Mouse (Mus musculus) forebrain, embryonic 15.5 days (tissue): ENCODE measurements around the gene Smap1. TPM values are rescaled to one million over a fixed set of nuclear protein-coding genes. Genes with fewer than 3 reads are reported as not detected.
"Not testable (repeated sequence)": the region's sequence is repeated elsewhere in the genome, so short reads cannot be mapped to it uniquely, and the experiment has no call there.

Experiments used
- ATAC-seq: fragments of 200-750 bp; cut with Nextera tagmentation; replicated peaks from 2 replicates; pipeline ENCODE4 v1.8.0; 2017; ENCODE audit warnings: mild to moderate bottlenecking, moderate TSS enrichment, moderate library complexity
- H3K27ac ChIP-seq: fragments of 300-500 bp; sonication (generic); replicated peaks from 2 replicates; pipeline ENCODE4 v1.5.1; 2015; ENCODE audit warnings: mild to moderate bottlenecking, inconsistent platforms
- H3K27me3 ChIP-seq: fragments of 300-500 bp; sonication (generic); 2 replicates; pipeline ENCODE4 v1.6.1; 2015; ENCODE audit warnings: inconsistent platforms
- H3K36me3 ChIP-seq: fragments of 300-500 bp; sonication (generic); 2 replicates; pipeline ENCODE4 v1.6.1; 2015; ENCODE audit warnings: mild to moderate bottlenecking, inconsistent platforms
- H3K4me1 ChIP-seq: fragments of 300-500 bp; sonication (generic); 2 replicates; pipeline ENCODE4 v1.6.1; 2015; ENCODE audit warnings: inconsistent platforms
- H3K4me2 ChIP-seq: fragments of 300-500 bp; sonication (generic); replicated peaks from 2 replicates; pipeline ENCODE4 v1.6.1; 2015; ENCODE audit warnings: mild to moderate bottlenecking, inconsistent platforms
- H3K4me3 ChIP-seq: fragments of 300-500 bp; sonication (generic); 2 replicates; pipeline ENCODE4 v1.5.1; 2015; ENCODE audit warnings: mild to moderate bottlenecking, inconsistent platforms
- H3K9ac ChIP-seq: fragments of 300-500 bp; sonication (generic); replicated peaks from 2 replicates; pipeline ENCODE4 v1.6.1; 2015; ENCODE audit warnings: mild to moderate bottlenecking, inconsistent platforms
- H3K9me3 ChIP-seq: fragments of 300-500 bp; sonication (generic); 2 replicates; pipeline ENCODE4 v1.6.1; 2016; ENCODE audit warnings: inconsistent platforms
- WGBS: fragments of 180-500 bp; shearing (Covaris S2); methylation state at CpG from one replicate; pipeline ENCODE4 v1.1.7; 2015; ENCODE audit warnings: mixed read lengths; 5-methylcytosine and 5-hydroxymethylcytosine counted together
- polyA plus RNA-seq: library from polyadenylated mRNA; unstranded; fragments of >200 nt; fragmentation: Nextera tagmentation; extraction: Ambion mirVana; gene quantifications from 2 replicates; pipeline ENCODE4 v1.2.1, GENCODE M21; 2015

Gene Smap1
- 87.9 and 91.8 TPM in 2 replicates for polyA plus RNA-seq

DNA sequence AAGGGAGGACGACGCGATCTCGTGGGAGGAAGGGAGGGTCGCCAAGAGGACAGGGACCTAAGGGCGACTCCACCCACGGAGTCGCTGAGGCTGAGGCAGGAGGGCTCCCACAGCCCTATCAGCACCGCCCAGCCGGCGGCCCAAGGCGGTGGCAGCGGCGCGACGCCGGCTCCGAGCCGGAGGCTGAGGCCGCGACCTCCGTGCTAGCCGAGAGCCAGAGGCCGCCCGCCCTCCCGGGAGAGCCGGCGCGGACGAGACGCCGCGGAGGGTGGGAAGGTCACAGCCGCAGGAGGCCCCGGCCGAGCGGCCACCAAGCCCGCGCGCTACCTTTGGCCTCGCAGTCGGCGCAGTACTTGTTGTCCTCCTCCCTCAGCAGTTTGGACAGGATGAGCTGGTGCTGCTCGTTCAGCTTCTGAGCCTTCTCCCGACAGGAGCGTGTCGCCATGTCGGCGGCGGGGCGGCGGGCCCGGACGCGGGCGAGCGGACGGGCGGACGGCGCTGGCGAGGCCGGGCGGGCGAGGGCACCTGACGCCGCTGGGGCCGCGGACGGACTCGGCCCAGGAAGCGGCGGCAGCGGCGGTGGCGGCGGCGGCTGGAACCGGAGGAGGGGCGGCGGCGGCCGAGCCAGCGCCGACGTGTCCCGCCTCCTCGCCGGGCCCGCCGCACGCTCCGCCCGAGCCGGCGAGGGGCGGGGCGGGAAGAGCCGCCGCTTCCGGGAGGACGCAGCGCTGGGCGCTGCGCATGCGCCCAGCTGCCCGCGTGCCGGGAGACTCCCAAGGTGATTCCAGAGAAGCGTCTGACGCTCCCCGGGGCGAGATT is at the start of gene Smap1:
Gene Smap1 (minus strand): TSS at position 607 of the 819 bp plus-strand sequence.
- WGBS: under 1% methylated on average over 113 of the region's 113 CpGs
- H3K4me2 ChIP-seq: peak within 1 kb of the TSS; percentile 63
- no peaks in the 10 kb centered on the region for H3K9me3 ChIP-seq
- H3K4me1 ChIP-seq: peaks cover 25% of the 10 kb centered on the region
- ATAC-seq: peak; percentile 96
- H3K36me3 ChIP-seq: no peaks in the 10 kb centered on the region
- H3K27ac ChIP-seq: peak within 1 kb of the TSS; percentile 91
- no peaks in the 10 kb centered on the region for H3K27me3 ChIP-seq
- H3K4me3 ChIP-seq: peak within 1 kb of the TSS; percentile 76
- H3K9ac ChIP-seq: peak within 1 kb of the TSS; percentile 91

DNA sequence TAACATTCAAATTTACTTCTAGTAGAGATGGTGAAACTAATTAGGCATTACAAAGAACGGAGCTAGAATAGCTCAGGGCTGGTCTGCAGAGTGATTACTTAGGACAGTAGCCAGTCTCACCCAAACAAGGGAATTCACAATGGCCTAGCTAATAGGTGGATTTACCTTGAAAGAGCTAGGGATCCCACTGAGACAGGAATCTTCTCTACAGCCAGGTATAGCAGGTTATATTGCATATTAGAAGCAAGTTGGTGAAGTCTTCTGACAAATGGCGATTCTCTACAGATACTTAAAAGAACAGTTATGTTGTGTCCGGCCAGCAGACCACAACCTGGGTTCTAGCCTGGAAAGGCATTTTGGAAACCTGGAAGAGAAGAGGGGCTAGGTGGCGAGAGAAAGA is 49.0 kb upstream of the Smap1 start:
- H3K9me3 ChIP-seq, H3K27me3 ChIP-seq, ATAC-seq, H3K27ac ChIP-seq, H3K36me3 ChIP-seq, H3K9ac ChIP-seq, H3K4me1 ChIP-seq, H3K4me3 ChIP-seq, H3K4me2 ChIP-seq: not testable (repeated sequence)
- 82% methylated on average over 4 of the region's 4 CpGs for WGBS

DNA sequence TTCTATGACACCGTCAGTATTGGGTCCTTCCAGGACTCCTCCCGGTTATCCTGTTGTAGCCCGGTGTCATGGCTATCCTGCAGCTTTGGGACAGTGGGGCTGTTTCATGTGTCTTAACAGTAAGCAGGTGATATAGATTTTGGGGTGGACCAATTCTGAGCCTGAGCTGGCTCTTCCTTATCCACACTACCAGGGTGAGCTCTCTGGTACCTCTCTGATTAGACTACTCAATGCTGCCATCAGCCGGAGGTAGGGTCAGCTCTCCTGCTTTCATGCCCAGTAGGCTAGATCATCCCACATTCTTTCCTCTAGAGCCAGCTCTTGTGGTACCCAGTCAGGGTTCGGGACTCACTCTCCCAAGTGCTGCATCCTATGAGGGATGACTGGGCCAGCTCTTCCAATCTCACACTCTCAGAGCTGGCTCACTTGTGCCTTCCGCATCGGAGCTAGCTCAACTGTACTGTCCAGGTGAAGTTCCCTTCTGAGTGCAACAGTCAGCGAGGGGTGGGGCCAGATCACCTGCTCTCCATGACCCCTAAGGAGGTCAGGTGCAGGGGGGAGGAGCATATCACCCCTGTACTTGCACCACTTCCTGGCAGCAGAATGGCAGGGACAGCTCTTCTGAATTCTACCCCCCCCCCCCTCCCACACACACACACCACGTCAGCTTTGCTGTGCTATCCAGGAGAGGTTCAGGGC is 46.1 kb upstream of the Smap1 start:
- Histone ChIP-seq H3K4me3 (no peak overlapping the region), H3K9ac (no peak overlapping the region), H3K9me3 (no peaks in the 10 kb centered on the region), H3K27me3 (no peaks in the 10 kb centered on the region), H3K4me2 (no peak overlapping the region), H3K36me3 (no peaks in the 10 kb centered on the region), H3K4me1 (no peaks in the 10 kb centered on the region), H3K27ac (no peak overlapping the region)
- ATAC-seq: no peak
- WGBS: 87% methylated on average over 9 of the region's 9 CpGs

- Histone ChIP-seq H3K4me3 (no peak overlapping the region), H3K9ac (no peak overlapping the region), H3K27ac (no peak overlapping the region), H3K36me3 (no peaks in the 10 kb centered on the region), H3K4me1 (no peaks in the 10 kb centered on the region), H3K27me3 (no peaks in the 10 kb centered on the region), H3K4me2 (no peak overlapping the region), H3K9me3 (no peaks in the 10 kb centered on the region)
- no peak for ATAC-seq
- 82% methylated on average over 1 of the region's 1 CpGs for WGBS
Observed at GRCm38 (mm10) chr1:23966226-23966625, 44.1 kb upstream of the Smap1 start.

DNA sequence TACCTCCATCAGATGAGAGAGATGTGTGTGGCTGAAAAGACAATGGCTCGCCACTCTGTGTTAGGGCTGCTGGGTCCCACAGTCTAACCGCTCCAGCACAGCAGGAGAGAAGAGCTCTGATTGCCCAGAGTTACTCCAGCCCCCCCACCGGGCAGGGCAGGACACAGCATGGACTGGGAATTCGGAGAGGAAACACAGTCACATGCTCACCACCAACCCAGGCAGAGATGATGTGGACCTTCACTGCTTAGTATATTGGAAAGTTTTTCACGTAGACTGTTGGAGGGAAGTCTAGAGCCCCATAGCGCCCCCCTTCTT is 37.3 kb upstream of the Smap1 start:
- H3K9me3 ChIP-seq: no peaks in the 10 kb centered on the region
- no peak overlapping the region for H3K9ac ChIP-seq
- H3K27me3 ChIP-seq: no peaks in the 10 kb centered on the region
- H3K4me2 ChIP-seq: peak overlapping the region; percentile 11
- no peaks in the 10 kb centered on the region for H3K36me3 ChIP-seq
- no peak overlapping the region for H3K27ac ChIP-seq
- no peaks in the 10 kb centered on the region for H3K4me1 ChIP-seq
- ATAC-seq: no peak
- no peak overlapping the region for H3K4me3 ChIP-seq
- WGBS: 18% methylated on average over 6 of the region's 6 CpGs

DNA sequence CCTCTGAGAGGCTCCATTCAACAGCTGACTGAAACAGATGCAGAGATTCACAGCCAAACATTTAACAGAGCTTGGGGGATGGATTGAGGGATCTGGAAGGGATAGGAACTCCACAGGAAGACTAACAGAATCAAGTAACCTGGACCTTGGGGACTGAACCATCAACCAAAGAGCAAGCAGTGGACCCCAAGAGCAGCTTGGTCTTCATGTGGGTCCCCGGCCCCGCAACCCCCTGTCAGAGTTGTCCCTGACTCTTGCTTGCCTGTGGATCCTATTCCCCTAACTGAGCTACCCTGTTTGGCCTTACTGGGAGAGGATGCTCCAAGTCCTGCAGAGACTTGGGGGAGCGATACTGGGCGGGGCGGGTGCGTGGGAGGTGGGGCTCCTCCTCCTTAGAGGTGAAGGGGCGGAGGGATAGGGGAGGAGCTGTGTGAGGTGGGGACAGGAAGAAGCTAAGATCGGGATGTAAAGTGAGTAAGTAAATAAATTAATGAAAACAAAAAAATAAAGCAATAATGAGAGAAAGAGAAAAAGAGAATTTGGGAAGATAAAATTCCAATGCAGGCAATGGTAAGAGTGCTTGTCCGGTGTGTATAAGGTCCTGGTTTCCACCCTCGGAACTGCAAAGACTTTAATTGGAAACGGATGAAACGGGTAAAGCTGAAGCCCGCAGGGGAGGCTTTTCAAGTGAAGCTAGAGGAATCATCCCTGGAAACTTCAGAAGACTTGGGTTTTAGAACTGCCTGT is 36.7 kb upstream of the Smap1 start:
- ATAC-seq: no peak
- Histone ChIP-seq H3K4me3 (no peak overlapping the region), H3K4me2 (peak overlapping the region; percentile 11), H3K27ac (no peak overlapping the region), H3K9ac (no peak overlapping the region), H3K4me1 (no peaks in the 10 kb centered on the region), H3K36me3 (no peaks in the 10 kb centered on the region), H3K27me3 (no peaks in the 10 kb centered on the region), H3K9me3 (no peaks in the 10 kb centered on the region)
- WGBS: 11% methylated on average over 13 of the region's 13 CpGs

GRCm38 (mm10) chr1:23958101-23958500 is 36.0 kb upstream of the Smap1 start:
- no peak for ATAC-seq
- H3K9ac ChIP-seq: no peak overlapping the region
- no peaks in the 10 kb centered on the region for H3K36me3 ChIP-seq
- no peak overlapping the region for H3K4me2 ChIP-seq
- H3K9me3 ChIP-seq: no peaks in the 10 kb centered on the region
- no peaks in the 10 kb centered on the region for H3K27me3 ChIP-seq
- H3K4me3 ChIP-seq: no peak overlapping the region
- no peaks in the 10 kb centered on the region for H3K4me1 ChIP-seq
- WGBS: 86% methylated on average over 6 of the region's 6 CpGs
- no peak overlapping the region for H3K27ac ChIP-seq

GRCm38 (mm10) chr1:23955539-23955938 is 33.4 kb upstream of the Smap1 start:
- ATAC-seq: no peak
- Histone ChIP-seq H3K27me3 (no peaks in the 10 kb centered on the region), H3K9me3 (no peaks in the 10 kb centered on the region), H3K9ac (no peak overlapping the region), H3K27ac (no peak overlapping the region), H3K4me1 (no peaks in the 10 kb centered on the region), H3K4me3 (no peak overlapping the region), H3K36me3 (no peaks in the 10 kb centered on the region), H3K4me2 (no peak overlapping the region)
- 89% methylated on average over 4 of the region's 4 CpGs for WGBS

GRCm38 (mm10) chr1:23953921-23954320 is 31.8 kb upstream of the Smap1 start:
- no peak for ATAC-seq

GRCm38 (mm10) chr1:23948778-23949699 is 26.9 kb upstream of the Smap1 start:
- H3K4me3 ChIP-seq: no peak overlapping the region
- no peak overlapping the region for H3K9ac ChIP-seq
- ATAC-seq: no peak
- H3K27ac ChIP-seq: no peak overlapping the region
- H3K36me3 ChIP-seq: no peaks in the 10 kb centered on the region
- H3K4me2 ChIP-seq: no peak overlapping the region
- 40% methylated on average over 15 of the region's 15 CpGs for WGBS
- H3K4me1 ChIP-seq: peaks cover 8% of the 10 kb centered on the region
- H3K27me3 ChIP-seq: no peaks in the 10 kb centered on the region
- no peaks in the 10 kb centered on the region for H3K9me3 ChIP-seq

More at GRCm38 (mm10) chr1:23953921-23954320, 31.8 kb upstream of the Smap1 start:
- no peaks in the 10 kb centered on the region for H3K36me3 ChIP-seq
- no peak overlapping the region for H3K4me2 ChIP-seq
- H3K27me3 ChIP-seq: no peaks in the 10 kb centered on the region
- 64% methylated on average over 13 of the region's 13 CpGs for WGBS
- H3K9me3 ChIP-seq: no peaks in the 10 kb centered on the region
- H3K4me3 ChIP-seq: no peak overlapping the region
- H3K27ac ChIP-seq: no peak overlapping the region
- no peaks in the 10 kb centered on the region for H3K4me1 ChIP-seq
- no peak overlapping the region for H3K9ac ChIP-seq

- ATAC-seq: no peak
Observed at GRCm38 (mm10) chr1:23948290-23948689, 26.2 kb upstream of the Smap1 start.

More at GRCm38 (mm10) chr1:23948290-23948689, 26.2 kb upstream of the Smap1 start:
- WGBS: 20% methylated on average over 7 of the region's 7 CpGs
- H3K4me2 ChIP-seq: no peak overlapping the region
- H3K9ac ChIP-seq: no peak overlapping the region
- peaks cover 8% of the 10 kb centered on the region for H3K4me1 ChIP-seq
- no peak overlapping the region for H3K27ac ChIP-seq
- H3K36me3 ChIP-seq: no peaks in the 10 kb centered on the region
- H3K27me3 ChIP-seq: no peaks in the 10 kb centered on the region
- H3K4me3 ChIP-seq: no peak overlapping the region
- H3K9me3 ChIP-seq: no peaks in the 10 kb centered on the region
